Mouse (Mus musculus) heart, adult 2 months (tissue): ENCODE results near the gene Gipc1.

ENCODE experiments used
- CTCF ChIP-seq: fragments of 200-600 bp; IDR thresholded peaks from 2 replicates; pipeline ENCODE4 v1.8.1; 2022; ENCODE audit warnings: antibody characterized with exemption, mild to moderate bottlenecking, moderate library complexity
- EP300 ChIP-seq: fragments of 200-500 bp; IDR thresholded peaks from 2 replicates; pipeline ENCODE4 v1.6.1; 2011; ENCODE audit warnings: low read depth, low read length, control low read depth; ENCODE audit not compliant: insufficient read depth
- POLR2A ChIP-seq: fragments of 200-500 bp; IDR thresholded peaks from 2 replicates; pipeline ENCODE4 v1.6.1; 2011; ENCODE audit warnings: mild to moderate bottlenecking, low read depth, low read length, control low read depth; ENCODE audit not compliant: insufficient read depth

GRCm38 (mm10) chr8:83618566-83618965 is 33.9 kb upstream of the Gipc1 start:
- TF ChIP-seq CTCF (no peak), POLR2A (no peak), EP300 (no peak)
